Mouse (Mus musculus): ENCODE measurements at regions not wholly inside any gene's neighbourhood (a gene's known extent, or its start where the extent isn't known, plus 50 kb on each side); places are given as distances from the start of the nearest gene placed in this dataset.
A peak's percentile ranks its signal among the peaks of the same experiment; 100 is the strongest.

DNA sequence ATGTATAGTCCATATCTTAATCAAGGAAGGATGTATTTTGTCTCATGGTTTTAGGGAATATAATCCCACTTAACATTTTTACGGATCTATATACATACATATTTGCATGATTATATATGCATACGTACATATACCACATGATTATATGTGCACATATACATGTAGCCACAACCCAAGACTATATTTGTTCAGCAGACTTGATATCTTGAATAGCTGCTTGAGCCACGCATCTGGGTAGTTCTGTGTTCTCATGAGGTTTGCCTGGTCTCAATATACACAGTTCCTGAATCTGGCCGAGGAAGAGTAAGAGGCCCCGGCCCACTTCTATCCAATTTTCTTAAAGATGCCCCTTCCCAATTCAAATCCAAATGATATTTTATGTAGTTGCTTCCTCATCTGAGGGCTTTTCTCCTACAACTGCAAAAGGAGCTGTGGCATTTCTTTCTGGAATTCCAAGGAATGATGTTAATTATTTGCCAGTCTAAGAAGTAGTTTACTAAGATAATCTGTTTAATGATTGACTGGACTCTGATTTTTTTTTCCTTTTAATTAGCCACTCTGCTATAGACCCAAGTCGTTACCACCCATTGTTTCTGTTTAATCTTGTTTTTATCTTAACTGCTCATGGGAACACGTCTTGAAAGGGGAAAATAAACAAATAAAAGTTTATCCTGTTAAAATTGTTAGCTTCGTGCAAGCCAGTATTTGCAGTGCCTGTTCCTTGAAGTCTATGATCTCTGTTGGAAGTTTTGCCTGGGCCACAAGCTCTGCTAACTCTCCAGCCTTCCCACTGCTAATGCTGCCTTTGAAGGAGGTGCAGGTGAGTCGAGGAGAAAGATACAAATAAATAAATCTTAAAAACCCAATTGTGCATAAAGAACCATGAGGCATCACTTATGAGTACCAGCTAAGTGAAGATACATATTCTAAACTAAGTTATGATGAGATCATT, 112.9 kb upstream of the Kitl start:
- DNase-seq (ENCODE audit: extremely low read depth, low read depth, low spot score) = no peak

DNA sequence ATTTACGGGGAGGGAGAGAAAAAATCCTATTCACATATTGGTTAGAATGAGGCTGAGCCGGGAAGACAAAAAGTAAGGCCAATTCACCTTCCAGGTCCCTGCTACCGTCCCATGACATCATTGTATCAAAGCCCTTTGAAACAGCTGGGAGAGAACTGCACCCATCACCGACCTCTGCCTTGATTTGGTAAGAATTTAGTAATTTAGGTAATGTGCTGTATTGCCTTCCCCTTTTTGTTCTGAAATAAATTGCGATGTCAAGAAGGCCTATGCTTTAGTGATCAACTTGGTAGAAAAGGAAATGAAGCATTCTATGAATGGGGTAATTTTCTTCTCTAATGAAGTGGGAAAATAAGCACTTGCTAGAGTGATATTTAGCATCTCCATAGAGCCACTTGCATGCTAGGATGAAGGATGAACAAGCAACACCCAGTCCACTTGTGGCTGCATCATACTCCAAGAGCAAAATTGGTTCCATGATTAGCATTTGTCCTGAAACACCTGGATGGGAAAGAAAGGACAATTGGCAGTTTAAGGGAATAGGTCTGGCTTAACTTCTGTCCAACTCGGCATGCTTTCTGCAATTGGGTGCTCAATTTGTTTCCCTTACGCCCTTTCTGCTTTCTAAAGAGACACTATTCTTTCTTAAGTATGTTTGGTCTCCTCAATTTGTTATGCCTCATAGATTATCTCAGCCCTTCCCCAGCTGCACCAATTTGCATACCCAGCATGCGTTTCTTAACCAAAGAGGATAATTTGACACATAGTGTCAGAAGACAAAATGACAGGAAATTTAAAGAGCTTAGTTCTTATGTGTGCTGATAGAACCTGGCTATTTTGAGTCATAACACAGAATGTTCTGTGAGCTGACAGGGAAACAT, 114.2 kb upstream of the Kitl start:
- no peak for DNase-seq (ENCODE audit: extremely low read depth, low read depth, low spot score)

DNA sequence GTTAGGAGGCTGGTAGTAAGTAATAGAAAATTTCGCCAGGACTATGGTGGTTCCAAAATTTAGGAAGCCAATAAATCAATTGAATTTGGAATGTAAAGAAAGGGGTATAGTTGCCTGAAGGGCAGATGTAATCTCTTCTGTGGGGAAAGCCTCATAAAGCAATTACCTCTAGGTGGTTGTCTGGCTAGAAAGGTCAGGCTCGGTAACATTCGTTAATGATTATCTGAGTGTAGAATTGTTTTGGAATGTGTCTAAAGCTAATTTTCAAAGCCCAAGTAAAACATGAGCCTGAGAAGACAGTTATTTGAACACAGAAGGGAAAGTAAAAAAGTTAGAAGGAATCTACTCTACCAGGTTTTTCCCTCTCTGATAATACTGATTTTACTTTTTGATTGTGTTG, 121.4 kb upstream of the Kitl start:
- DNase-seq (ENCODE audit: extremely low read depth, low read depth, low spot score) = no peak

DNA sequence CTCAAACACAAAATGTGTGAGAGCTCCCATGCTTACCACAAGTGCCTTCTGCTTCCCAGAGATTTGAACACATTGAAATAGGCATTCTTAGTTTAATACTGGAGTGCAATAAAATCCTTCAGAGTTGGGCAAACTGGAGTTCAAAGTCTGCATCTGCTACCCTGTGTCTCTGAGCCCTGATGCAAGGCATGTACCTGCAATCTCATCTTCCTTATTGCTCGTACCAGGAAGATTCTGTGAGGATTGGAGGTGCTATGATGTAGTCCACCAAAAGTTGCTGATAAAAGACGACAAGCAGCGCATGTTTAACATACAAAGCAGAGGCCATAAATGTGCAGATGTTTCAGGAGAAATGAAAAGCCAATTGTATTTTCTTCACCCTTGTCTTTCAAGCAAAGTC, 123.5 kb upstream of the Kitl start:
- DNase-seq (ENCODE audit: extremely low read depth, low read depth, low spot score) = no peak

DNA sequence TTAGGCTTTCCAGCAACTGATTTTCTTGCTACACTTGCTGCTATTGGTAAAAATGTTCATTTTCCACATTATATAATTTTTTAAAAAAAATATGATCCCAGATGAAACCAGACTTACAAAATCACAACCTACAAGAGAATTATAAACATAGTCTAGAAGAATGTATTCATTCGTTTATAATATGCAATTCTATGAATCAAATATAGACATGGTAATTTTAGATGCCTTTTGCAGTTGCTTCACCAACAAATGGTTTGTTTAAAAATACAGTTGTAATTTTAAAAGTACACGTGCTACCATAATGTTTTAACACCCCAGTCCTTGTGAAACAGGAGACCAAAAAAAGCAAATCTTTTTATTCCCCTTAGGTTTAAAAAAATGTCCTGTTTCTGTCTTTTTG, 122.4 kb upstream of the Csl start:
- no peak for DNase-seq (ENCODE audit: extremely low read depth, low read depth, low spot score)

DNA sequence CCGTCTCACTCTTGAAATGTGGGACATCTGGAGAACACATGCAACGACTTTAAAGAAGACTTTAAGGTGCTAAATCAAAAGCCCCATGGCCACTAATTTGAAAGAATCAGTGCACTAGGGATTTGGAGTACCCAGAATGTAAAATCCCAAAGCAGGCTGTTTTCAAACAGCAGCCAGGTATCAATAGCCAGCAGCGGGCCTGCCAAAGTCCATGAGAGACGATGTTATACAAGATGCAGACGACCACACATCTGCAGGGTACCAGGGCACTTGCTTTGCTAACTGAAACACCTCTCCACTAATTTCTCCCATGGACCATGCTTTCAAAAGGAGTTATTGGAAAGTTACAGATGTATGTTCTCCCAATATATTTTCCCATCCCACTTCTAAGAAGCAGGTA, 119.9 kb upstream of the Csl start:
- no peak for DNase-seq (ENCODE audit: extremely low read depth, low read depth, low spot score)

DNA sequence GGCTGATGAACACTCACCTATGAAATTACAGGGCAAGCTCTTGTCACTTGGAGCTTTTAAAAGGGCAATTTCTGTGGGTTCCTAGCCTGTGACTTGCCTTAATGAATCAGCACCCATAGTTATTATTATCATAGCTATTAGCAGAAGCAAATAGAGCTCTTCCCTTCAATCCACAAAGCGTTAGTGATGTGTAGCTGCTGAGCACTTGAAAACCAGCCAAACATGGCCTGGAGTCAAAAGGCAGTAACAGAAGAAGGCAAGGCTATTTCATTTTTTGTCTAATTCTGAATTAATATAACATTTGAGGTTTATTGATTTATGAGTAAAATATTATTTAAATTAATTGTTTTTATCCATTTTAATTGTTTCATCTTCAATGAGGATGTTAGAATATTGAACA, 105.3 kb upstream of the Csl start:
- DNase-seq (ENCODE audit: extremely low read depth, low read depth, low spot score) = no peak

DNA sequence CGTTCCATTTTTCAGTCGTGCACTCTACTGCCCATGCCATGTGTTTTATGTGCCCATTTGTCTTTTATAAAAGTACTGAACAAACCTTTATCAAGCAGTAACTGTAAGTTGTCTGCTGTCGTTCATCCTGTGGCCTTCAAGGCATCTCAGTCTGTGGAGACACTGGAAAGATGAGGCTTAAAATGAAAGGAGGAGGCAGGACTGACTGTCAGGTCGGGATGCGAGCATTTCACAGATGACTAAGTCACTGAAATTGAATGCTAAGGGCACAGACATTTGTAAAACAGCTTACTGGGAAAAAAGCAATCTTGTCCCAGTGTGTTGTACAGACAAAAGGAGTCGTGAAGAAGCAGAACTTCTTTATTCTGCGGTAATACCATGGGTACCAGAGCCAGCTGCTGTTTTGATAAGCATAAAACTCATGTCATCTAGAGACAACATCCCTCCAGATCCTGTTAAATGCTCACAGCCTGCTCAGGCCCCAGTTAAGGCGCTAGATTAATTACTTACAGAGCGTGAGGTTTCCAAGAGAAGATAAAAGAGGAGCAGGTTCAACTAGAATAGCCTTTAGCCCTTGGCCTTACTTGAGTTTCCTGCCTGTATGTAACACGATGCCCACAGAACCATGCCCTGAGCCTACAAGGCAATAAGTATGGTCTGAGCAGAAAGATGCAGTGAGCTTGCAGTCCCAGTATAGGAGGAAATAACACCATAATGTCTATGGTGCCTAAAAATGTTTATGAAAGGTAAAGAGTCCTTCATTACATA, 101.0 kb upstream of the Csl start:
- DNase-seq (ENCODE audit: extremely low read depth, low read depth, low spot score) = no peak

DNA sequence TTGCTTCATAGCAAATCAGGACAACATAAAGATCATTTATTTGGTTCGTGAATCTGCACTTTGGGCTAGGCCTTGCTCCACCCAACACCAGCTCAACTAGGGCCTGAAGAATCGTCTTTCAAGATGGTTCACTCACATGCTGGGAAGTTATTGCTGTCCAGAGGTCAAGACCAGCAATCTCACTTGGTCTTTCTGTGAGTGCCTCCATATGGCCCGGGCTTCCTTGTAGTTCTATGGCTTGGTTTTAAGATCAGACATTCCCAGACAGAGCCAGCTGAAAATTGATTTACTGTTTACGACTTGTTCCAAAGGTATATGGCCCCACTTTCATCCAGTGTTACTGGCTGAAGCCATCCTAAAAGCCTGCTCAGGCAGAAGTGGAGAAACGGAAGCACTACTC, 84.7 kb upstream of the Csl start:
- no peak for DNase-seq (ENCODE audit: extremely low read depth, low read depth, low spot score)

DNA sequence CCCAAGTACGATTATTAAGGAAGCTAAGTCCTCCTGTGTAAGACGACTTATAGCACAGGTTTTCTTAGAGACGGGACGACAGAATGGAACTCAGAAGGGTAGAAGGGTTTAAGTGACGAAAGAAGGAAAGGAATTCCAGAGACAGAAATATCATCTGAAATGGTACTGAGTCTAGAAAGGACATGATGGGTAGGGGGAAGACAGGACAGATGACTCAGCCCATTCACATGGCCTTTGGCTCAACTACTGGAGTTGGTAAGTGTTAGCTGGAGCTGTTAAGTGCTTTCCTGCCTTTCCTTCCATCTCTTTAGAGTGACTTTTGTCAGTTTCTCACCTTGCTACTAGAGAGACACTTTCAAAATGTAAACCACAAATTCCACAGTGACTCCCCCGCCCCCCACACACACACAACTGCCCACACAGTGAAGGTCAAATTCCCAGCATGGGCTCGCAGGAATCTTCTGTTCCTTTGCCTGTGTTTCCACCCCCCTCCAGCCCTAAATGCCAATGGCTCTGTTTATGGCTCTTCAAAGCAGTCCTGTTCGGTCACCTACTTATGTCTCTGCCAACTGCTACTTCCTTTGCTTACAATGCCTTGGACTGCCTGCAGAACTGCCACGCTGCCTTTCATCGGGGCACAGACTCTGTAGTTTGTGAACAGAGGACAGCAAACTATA, 81.8 kb upstream of the Csl start:
- DNase-seq (ENCODE audit: extremely low read depth, low read depth, low spot score) = no peak

DNA sequence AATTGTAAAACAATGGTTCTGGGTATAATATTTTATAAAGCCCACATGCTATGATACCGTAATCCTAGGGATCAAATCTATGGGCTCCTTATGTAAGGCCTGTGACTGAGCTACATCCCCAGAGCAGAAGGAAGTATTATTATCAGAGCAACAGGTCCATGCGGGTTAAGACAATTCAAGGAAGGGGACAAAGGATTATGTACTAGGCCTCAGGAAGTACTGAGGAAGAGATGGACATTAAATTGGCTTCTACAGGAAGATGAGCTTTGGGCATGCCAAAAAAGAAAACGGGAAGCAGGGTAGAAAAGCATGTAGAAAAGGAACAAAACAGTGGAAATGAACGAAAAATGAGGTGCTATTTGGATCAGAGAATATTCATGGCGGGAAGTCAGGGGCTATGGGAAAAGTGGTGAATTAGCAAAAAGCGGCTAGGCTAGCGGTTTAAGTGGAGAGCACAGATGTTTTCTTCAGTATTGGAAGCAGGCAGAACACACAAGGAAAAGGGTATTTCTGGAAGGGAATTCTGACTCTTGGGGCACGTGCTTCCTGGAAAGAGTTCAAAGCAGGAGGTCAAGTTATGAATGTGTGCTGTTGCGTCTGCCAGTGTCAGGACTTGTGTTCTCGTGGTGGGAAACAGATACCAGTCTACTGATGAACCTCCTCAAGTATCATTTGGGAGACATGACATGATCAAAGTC, 80.9 kb upstream of the Csl start:
- no peak for DNase-seq (ENCODE audit: extremely low read depth, low read depth, low spot score)

DNA sequence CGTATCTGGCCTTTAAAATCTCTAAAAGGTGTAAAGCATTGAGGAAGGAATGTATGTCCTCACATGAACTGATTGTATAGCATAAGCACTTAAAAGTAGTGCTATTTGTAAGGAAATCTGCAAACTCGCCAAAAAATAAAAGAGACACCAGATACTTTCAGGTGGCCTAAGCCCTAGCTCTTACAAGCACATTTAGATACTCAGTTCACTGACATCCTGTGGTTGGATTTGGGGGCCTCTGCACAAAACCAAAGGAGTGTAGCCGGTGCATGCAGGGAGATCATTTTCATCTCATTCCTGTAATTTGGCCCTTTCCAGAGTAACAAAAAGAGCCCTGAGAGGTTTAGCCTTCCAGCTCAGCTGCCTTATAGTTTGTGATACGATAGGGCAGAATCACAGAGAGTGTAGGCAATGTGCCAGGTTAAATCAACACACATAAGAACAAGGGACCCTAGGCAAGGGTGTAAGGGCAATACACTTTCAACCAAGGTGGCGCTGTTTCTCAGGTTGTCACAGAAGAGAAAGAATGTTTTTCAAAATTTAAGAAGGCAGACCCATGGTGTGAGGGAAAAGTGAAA, 77.5 kb upstream of the Csl start:
- no peak for DNase-seq (ENCODE audit: extremely low read depth, low read depth, low spot score)

DNA sequence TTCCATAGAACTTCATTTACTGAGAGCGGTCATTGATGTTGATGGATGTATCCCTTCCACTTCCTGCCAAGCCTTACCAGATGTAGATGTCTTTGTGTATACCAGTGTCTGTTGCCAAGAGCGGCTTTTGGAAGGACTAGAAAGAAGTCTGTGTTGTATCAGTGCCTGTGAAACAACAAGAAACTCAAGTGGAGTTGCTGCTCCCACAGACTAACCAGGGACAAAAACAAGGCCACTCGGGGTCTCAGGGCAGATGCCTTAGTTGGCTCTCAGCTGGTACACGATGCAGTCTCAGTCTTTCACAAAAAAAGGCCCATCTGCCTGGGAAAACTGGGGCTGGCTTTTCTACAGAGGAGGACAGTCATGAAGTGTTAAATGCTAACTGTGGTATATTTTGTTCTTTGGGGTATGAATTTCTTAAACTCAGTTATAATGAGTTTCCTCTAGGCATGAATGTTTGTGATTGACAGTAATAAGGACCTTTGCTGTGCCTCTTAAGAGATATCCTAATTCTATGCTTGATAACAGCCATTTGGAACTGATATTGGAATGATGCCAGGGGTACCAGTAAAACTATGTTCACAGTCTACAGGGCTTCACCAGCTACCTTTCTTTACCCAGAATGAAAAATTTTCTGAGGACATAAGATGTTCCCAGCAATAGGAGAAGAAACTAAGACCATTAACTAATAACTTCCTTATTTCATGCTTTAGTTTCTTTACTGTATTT, 75.6 kb upstream of the Csl start:
- DNase-seq (ENCODE audit: extremely low read depth, low read depth, low spot score) = no peak

DNA sequence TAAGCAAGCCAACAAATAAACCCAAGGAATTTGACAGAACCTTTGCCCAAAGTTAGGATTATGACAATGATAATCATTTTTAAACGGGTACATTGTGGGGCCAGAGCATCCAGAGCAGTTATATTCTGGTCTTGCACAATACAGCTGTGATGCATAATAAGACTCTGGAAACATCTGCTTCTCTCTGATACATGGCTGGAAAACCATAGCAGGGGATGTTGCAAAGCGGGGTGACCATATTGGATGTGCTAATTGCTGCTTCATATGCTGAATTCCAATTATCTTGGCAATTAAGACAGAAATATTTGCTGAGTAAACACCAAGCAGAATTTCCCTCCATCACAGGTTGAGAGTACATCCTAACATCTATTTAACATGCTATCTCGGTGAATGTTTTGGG, 70.5 kb upstream of the Csl start:
- DNase-seq (ENCODE audit: extremely low read depth, low read depth, low spot score) = no peak

DNA sequence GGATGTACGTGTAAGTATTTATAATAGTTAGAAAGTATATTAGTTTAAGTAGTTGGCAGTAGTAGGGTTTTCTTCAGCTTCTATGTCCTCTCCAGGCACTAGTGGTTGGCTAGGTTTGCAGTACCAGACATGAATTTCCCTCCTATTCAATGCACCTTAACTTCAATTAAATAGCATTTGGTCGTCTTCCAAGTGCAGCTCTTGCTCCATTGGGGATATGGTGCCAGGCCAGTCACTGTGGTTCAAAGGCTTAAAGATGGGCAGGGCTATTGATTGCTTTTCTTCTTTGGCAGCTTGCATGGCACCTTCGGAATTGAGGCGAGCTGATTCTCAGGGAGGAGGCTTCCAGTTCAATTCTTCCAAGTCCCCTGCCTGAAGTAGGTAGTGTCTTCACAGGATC, 68.0 kb upstream of the Csl start:
- DNase-seq (ENCODE audit: extremely low read depth, low read depth, low spot score) = peak; percentile 64

DNA sequence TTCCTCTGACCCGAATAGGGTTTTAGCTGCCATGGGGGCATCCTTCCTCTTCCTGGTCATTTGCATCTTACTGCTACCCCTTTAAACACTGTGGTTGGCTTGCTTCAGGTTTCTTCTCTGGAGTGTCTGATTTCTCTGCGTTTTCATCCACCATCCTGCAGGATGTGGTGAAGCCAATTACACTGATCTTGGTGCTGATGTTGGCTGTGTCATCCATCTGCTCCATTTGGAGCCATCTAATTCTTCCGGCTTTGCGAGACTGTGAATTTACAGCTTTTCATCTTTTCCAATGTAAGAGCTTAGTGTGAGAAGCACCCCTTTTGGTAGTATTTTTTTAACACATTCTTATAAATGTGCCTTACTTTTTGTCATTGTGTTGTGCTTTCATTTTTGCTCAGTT, 66.4 kb upstream of the Csl start:
- no peak for DNase-seq (ENCODE audit: extremely low read depth, low read depth, low spot score)

DNA sequence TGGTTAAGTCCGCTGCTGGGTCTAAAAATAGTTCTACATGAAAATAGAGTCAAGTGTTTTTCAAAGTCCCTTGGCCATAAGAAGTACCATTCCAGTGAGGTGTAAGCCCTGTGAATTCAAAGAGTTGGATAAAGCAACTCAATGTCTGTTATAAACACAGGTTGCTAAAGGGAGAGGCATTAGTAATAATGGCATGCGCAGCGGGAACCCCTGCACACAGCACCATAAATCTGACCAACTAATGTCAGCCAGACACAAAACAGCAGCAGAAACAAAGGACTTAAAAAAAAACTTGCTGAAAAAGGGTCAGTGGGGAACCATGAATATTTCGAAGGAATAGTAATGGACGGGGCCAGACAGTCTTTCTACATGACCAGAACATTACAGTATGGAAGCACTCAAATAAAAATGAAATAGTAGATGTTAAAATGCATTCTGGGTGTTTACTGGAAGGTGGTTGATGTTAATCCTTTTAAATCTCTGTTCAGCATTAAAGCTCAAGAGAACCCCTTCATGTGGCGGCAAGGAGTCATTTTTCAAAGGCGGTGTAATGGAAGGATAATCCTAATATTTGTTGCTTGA, 52.7 kb upstream of the Csl start:
- no peak for DNase-seq (ENCODE audit: extremely low read depth, low read depth, low spot score)

DNA sequence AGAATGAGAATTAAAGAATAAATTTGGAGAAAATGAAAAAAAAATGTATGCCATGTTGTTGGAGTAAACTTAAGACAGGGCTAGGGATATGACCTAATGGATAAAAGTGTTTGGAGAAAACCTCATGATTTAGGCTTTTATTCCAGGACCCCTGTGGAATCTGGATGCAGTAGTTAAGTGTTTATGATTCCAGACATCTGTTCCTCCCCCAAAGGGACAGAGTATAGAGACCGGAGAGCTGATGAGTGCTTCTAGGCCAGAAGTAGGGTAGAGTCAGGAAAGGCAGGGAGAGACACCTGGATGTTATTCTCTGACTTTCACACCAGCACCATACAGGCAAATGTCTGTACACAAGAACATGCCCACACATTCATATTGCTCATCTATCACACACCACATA, 52.0 kb upstream of the Csl start:
- DNase-seq (ENCODE audit: extremely low read depth, low read depth, low spot score) = no peak

All from fat pad, adult 2 months (tissue).